Comparison of ENCODE assay signal across 18 mouse cellular contexts in the genomic region with DNA sequence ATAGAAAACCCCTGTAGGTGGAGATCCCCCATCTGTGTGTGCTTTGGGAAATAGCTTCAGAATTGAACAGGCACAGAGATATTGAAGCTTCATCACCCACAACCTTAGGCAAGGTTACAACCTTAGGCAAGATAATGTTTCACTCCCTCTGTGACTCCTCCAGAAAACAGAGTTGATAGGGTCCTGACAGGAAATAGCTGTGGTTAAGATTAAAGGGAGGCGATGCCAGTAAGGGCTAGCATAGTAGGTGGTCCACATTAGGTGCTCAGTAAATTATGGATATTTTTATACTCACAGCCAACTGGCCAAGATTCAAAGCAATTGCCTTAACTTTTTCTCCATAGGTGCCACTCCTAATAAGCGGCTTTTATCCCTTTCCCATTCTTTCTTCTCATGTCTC.
"Had no signal": no experiment of that assay in that cellular context is flagged by ENCODE, and none has a peak within 500 bp of the region (broad histone marks: within the 10 kb centered on the region; RNA-seq: fewer than 3 reads in every experiment).

No protein-coding gene starts in this region.

- H3K9me3 ChIP-seq: limb, embryonic 15.5 days; megakaryocyte, embryonic 14.5 days had no signal

- H3K4me1 ChIP-seq: limb, embryonic 15.5 days had no signal

- H3K36me3 ChIP-seq: limb, embryonic 15.5 days had no signal

- DNase-seq: kidney, adult 2 months; kidney, postnatal 14 days; kidney, postnatal 4 days; left cerebral cortex, postnatal 4 days; liver, postnatal 0 days; lung, embryonic 14.5 days; midbrain, embryonic 14.5 days; thymus, adult 2 months; thymus, postnatal 14 days; thymus, postnatal 4 days had no signal

- H3K4me2 ChIP-seq: limb, embryonic 15.5 days; liver, embryonic 11.5 days; lung, embryonic 14.5 days; midbrain, embryonic 11.5 days had no signal

- H3K4me3 ChIP-seq: limb, embryonic 15.5 days; megakaryocyte, embryonic 14.5 days had no signal

- H3K27ac ChIP-seq: limb, embryonic 15.5 days; liver, embryonic 14.5 days; macrophage had no signal

- H3K27me3 ChIP-seq: limb, embryonic 15.5 days; megakaryocyte, embryonic 14.5 days had no signal

- ATAC-seq: intestine, embryonic 16.5 days; liver, postnatal 0 days; lung, postnatal 0 days had no signal

- H3K9ac ChIP-seq: limb, embryonic 15.5 days; liver, embryonic 14.5 days; liver, postnatal 0 days; lung, embryonic 14.5 days had no signal
